Mouse (Mus musculus) gonadal fat pad, adult 2 months (tissue): ENCODE measurements around the gene Cdkl3. TPM values are rescaled to one million over a fixed set of nuclear protein-coding genes. Genes with fewer than 3 reads are reported as not detected.

Source experiments
- DNase-seq: peaks from one replicate; pipeline ENCODE4 v3.0.0-alpha.2; 2012; ENCODE audit warnings: low read depth
- polyA plus RNA-seq: library from polyadenylated mRNA; depleted of rRNA; stranded (reverse); fragments of >200 nt; gene quantifications from 2 replicates; pipeline ENCODE4 v1.2.3, GENCODE M21; 2012

The Cdkl3 gene
- polyA plus RNA-seq, 1 experiment: 3.3 TPM

- DNase-seq: no peak
Observed at GRCm38 (mm10) chr11:52011541-52011940, 7.5 kb downstream of the Cdkl3 start.

- no peak for DNase-seq
Observed at GRCm38 (mm10) chr11:52018217-52018616, 14.2 kb downstream of the Cdkl3 start.

DNA sequence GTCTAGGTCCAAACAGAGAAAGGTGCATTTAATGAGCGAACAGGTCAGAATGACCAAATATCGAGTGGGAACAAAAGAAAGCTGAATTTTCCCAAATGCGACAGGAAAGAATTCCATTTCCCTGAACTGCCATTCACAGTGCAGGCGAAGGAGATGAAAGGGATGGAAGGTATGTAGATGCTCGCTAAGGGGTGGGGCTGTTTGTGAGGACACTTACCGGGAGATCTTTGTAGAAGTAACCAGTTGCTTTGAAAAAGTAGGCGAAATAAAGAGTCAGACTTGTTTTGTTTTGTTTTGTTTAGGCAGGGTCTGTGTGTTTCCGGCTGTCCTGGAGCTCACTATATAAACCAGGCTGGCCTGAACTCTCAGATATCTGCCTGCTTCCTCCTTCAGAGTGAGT is 28.3 kb downstream of the Cdkl3 start:
- DNase-seq: no peak

GRCm38 (mm10) chr11:52033953-52034352 is 29.9 kb downstream of the Cdkl3 start:
- DNase-seq: no peak

DNA sequence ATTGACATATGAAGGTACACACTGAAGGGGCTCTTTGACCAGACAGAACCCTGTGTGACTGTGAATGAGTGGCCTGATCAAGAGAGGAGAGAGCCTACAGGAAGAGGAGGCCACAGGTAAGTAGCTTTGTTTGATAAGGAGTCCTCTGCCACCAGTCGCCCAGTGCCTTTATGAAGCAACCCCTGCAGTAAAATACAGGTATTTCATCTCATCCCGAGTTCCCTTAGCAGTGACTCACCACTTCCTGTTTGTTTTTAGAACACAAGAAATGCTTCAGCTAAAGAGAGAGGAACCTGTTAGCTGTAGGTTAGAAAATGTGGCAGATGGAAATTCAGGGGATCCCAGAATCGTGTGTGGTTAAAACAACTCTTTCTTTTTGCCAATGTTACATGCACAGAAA is 31.9 kb downstream of the Cdkl3 start:
- DNase-seq: no peak

GRCm38 (mm10) chr11:52037659-52038058 is 33.6 kb downstream of the Cdkl3 start:
- DNase-seq: no peak

GRCm38 (mm10) chr11:52043224-52043623 is 39.2 kb downstream of the Cdkl3 start:
- DNase-seq: no peak

- no peak for DNase-seq
Observed at GRCm38 (mm10) chr11:52044156-52044555, 40.1 kb downstream of the Cdkl3 start.

DNA sequence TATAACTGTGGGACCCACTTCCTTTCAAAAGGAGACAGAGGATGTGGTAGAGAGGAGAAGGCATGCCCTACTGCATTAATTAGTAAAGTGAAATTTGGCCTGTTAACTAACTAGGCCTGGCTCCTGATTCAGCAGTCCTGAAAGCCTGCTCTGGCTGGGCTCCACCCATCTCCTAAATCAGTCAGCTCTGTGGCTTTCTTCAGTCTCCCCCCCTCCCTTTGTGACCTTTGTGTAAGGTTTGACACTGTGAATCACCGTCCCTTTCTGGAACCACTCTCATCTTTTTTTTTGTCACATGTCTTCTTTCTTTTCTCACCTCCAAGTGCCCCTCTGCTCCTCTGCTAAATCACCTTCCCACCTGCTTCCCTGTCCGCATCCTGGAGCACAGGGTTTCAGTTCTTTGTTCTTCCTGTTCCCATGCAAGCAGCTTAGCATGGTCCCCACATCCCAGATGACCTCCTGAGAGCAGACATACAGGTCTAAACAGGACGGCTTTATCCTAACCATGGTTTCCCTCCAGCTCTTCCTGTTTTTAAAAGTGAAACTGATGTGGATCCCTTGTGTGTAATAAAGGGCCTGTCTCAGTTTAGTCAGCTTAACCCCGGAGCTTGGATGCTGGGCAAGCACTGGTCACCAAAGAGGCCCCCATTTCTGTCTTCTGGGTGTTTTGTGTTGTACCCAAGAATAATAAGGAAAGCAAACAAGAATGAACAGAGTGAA is 42.6 kb downstream of the Cdkl3 start:
- no peak for DNase-seq

DNA sequence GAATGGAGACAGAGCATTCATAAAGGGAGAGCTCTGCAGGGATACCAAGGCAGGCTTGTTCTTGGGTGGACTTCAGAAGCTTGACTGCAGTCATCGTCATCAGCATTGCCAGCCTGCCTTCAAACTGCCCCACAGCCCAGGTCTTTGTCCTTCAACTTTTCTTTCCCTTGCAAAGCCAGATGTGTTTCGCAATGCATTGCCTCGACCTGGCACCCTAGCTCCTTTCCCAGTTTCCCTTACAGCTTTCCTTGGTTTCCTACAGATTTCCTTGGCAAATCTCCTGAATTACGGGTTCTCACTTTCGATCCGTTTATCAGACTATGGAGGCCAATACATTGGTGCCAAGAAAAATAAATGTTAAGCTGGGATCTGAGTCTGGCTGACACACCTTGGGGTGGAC is 49.4 kb downstream of the Cdkl3 start:
- DNase-seq: no peak

GRCm38 (mm10) chr11:52054728-52055127 is 50.7 kb downstream of the Cdkl3 start:
- DNase-seq: no peak

DNA sequence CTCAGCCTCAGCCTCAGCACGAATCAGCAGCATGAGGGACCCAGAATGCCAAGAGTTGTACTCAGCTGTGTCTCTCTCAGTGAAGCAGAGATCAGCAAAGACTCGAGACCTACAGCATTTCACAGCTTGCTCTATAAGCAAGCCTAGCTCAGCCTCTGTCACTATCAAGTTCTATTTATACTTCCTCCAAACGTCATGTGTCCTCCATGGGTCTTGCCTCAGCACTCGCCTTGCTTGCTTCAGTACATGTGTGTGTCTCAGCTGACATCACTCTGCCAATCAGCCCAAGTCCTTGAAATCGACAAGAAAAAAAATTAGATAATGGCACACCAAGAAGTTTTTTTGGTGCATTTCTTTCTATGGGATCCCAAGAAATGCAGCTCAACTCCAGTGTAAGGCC is 52.2 kb downstream of the Cdkl3 start:
- no peak for DNase-seq

DNA sequence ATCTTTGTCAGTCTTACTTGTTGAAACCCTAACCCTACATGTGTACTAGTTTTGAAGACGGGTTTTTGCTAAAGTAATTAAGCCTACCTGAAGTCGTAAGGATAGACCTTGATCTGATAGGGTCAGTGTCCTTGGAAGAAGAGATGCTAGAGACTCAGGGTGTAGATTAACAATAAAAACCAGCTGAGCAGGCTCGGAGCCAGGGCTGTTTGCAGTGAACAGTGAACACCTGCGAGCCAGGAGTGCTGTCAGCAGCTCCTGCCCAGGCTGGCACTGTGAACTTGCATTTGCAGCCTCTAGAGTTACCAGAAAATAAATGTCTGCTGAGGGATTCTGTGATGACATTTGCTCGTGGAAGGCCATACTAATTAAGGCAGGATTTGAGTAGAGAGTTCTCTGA is 55.0 kb downstream of the Cdkl3 start:
- no peak for DNase-seq

GRCm38 (mm10) chr11:52060315-52060714 is 56.3 kb downstream of the Cdkl3 start:
- no peak for DNase-seq

GRCm38 (mm10) chr11:52062406-52062805 is 58.4 kb downstream of the Cdkl3 start:
- DNase-seq: no peak

GRCm38 (mm10) chr11:52064398-52064797 is 60.4 kb downstream of the Cdkl3 start:
- no peak for DNase-seq

- no peak for DNase-seq
Observed at GRCm38 (mm10) chr11:52065841-52066240, 61.8 kb downstream of the Cdkl3 start.

GRCm38 (mm10) chr11:52071768-52072167 is 67.7 kb downstream of the Cdkl3 start:
- no peak for DNase-seq

DNA sequence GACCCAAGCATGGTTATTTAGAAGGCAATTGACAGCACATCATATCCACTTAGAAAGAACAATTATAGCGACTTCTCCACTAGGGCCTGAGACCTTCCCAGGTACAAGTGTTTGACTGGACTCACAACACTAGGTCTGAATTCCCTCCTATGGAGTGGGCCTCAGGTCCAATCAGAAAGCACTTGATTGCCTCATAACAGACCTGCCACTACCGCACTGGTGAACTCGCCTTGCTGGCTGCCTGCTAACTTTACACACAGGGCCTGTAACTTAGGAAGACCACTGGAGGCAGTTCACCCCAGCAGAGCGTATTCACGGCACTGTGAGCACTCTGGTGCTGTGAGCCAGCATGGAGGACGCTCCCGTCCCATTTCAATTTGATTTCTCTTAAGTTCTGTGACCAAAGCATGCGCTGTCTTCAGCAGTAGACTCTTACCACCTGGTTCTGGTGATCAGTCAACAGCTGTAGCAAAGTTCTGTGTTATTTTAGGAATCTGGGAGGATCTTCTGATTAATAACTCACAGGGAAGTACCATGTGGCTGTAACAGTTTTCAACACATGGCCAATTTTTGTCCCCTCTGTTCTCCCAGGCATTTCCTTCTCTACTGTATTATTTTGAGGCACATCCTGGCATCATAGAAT is 69.6 kb downstream of the Cdkl3 start:
- DNase-seq: no peak

GRCm38 (mm10) chr11:52074626-52075470 is 70.8 kb downstream of the Cdkl3 start:
- DNase-seq: no peak

DNA sequence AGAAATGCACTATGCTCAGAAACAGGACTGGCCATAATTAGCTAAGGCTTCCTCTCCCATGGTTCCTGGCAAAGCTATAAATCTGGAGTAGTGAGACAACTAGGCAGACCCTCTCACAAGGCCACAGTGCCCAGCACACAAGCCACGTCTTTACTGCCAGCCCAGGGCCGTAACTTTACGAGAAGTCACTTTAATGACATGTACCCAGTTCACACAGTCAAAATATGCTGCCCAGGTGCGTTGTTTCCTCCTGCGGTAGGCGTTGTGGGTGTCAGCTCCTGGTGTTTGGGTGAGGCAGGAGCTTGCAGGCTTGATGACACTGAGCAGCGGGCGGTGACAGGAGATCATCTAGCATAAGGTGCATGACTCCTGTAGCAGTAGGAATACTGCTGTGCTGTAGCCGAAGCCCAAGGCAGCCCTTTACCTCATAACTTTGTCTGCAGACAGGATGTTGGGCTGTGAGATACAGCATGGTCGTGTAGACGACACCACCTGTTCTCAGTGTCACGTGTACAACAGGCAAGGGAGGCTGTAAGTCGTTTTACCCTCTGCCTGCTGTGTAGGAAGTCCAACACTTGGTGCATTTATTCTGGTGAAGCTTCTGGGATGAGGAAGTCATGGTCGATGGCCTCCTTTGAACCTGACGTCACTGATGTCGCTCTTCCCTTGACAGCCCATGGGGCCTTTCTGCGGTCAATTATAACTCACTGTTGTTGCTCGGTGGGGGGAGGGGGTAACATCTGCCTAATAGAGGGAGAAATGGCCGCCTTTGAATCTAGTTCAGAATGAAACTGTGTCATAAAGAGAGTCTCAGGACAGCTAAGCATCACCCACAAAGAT is 72.0 kb downstream of the Cdkl3 start:
- DNase-seq: no peak
